Mouse (Mus musculus) ES-CJ7 (cell line): ENCODE data around the gene Trappc10.
A peak's percentile ranks its signal among the peaks of the same experiment; 100 is the strongest.

Experiments
- DNase-seq: peaks from one replicate; pipeline ENCODE4 v3.0.0; 2011; ENCODE audit warnings: low read depth, low spot score

Gene Trappc10

GRCm38 (mm10) chr10:78244438-78245224 lies at the start of gene Trappc10:
Gene Trappc10 (minus strand): TSS chr10:78244641.
- peak; percentile 73 for DNase-seq

- no peak for DNase-seq
Observed at GRCm38 (mm10) chr10:78293576-78293975, 49.1 kb upstream of the Trappc10 start.

DNA sequence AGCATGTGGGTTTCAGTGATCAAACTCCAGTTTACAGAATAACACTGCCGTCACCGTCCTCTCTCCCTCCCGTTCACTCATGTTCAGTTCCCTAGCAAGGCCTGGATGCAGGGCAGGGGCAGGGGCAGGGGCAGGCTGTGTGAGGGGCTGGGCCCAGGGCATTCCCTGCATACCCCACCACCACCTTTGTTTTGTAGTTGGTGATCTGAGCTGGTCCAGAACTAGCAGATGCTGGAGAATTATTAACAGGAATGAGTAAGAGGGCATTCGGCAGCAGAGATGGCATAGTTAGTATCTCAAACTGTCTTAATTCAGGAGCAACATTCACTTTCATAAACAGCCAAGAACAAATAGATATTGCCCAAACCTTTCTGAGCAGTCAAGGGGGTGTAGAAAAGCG lies 47.9 kb upstream of the Trappc10 start:
- DNase-seq: no peak

DNA sequence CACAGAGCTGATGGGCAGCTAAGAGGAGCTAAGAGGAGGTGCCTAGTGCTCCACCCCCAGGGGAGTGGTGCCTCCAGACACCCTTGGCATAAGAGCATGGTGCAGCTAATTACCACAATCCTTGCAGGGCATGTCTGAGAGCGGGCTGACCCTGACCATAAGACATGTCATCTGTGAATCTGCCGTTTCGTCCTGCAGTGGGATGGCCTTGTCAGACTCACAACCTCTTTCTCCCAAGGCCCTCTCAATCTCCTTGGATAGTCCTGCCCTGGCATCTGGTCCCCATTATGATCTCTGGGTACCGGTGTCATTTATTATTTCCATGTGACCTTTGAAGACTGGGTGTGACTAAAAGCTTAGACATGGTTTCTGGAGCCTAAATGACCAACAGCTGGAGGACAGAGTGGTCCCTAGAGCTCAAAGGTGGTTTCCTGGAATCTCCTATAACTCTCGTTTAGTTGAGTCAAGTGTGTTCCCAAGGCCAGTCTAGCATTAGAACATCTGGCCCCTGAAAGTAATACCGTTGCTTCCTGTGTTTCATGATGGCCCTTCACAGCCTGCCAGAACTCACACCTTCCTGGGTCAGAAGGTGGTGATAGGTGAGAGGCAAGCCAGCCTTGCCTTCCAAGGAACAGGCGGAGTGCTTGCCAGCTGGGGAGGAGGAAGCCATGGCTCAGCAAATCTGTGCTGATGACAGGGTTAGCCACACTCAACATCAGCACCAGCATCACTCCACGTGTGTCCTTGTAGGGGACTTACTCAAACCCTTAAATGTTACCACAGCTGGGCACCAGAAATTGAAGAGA lies 46.5 kb upstream of the Trappc10 start:
- DNase-seq: no peak

DNA sequence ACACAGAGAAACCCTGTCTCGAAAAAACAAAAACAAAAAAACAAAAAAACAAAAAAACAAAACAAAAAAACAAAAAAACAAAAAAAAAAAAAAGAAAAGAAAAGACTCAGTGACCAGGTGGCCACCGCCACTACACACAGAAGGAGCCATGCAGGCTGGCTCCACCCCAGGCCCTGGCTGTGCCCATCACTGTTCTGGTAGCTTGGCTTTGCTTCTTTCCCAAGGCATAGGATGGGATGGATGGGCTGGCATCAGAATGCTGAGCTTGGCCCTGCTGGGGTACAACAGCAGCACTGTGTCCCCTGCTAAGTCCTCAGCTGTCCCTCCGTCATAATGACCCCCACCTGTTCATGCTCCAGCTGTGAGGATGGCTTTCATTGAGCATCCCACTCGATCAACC lies 44.5 kb upstream of the Trappc10 start:
- no peak for DNase-seq

DNA sequence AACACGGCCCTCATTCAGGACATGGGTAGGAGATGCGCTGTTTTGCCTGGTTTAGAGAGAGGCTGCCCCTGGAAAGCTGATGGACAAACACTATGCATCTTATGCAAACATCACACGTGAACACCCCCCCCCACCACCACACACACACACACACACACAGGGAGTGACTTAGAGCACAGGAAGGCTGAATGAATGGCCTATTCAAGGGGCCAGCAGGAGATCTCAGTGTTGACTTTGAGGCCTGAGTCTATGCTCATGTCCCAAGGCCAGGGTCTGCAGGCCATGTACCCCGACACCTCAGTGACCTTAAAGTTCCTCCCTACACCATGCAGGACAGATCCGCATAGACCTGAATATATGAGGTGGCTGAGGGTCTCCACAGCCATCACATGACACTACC lies 43.7 kb upstream of the Trappc10 start:
- no peak for DNase-seq

- DNase-seq: no peak
Observed at GRCm38 (mm10) chr10:78287465-78288132, 43.2 kb upstream of the Trappc10 start.

DNA sequence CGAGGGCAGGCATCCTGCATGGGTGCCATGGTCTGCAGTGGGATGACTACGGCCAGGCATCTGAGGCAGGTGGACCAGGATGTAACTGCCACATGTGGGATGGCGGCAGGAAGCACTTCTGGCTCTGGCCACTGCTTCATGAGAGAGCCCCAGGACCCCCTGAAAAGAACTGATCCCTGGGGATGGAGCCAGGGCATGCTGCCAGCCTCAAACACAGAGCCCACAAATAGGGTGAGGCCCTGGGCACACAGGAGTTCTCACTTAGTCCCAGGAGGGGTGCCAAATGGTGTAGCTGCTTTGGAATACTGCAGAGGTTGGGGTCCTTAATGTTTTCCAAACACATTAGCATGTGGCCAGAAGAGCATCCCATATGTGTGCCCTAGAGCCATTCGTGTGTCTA lies 41.5 kb upstream of the Trappc10 start:
- no peak for DNase-seq

- DNase-seq: no peak
Observed at GRCm38 (mm10) chr10:78285409-78285808, 41.0 kb upstream of the Trappc10 start.

DNA sequence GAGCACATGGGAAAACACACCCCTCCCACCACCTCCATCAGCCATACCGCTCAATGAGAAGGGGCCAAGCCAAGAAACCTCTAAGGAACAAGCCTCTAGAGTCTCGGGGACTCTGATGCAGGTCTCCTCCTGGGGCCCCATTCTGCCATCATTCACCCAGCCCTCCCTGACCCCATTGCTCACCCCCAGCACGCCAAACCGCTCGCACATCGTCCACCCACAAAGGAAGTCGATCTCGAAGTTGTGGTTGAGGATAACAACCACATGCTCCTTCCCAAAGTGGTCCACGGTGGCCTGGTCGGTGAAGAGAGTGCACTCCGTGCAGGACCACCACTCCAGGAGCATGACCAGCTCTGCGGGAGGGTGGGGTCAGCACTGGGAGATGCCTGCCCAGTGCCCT lies 40.4 kb upstream of the Trappc10 start:
- no peak for DNase-seq

GRCm38 (mm10) chr10:78282411-78282810 lies 38.0 kb upstream of the Trappc10 start:
- DNase-seq: no peak

GRCm38 (mm10) chr10:78280486-78280885 lies 36.0 kb upstream of the Trappc10 start:
- DNase-seq: no peak

DNA sequence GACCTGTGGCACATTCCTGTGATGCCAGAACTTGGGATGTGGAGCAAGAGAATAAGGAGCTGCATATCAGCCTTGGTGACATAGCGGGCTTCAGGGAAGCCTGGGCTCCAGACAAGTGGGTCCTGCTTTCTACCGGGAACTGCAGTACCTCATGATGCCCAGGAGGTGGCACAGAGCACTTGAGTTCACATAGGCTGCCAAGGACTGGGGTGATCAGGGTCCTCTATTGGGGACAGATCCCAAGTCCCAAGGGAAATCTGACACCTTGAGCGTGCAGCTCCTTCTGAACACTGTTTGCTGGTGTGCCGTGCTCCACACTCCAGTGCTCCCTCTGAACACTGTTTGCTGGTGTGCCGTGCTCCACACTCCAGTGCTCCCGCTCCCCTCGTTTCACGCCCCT lies 34.8 kb upstream of the Trappc10 start:
- DNase-seq: peak; percentile 74

- DNase-seq: no peak
Observed at GRCm38 (mm10) chr10:78277835-78278234, 33.4 kb upstream of the Trappc10 start.

DNA sequence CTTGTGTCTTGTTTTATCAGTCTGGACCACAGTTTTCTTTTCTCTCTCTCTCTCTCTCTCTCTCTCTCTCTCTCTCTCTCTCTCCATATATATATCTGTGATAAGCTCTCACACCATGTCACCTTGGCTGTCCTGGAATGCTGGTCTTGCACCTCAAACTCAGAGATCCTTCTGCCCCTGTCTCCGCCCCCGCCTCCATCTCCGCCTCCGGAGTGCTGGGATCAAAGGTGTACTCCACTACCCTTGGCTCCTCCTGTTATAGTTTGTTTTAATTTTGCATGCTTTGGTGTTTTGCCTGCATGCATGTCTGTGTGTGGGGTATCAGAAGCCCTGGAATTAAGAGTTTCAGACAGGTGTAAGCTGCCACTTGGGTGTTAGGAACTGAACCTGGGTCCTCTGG lies 31.8 kb upstream of the Trappc10 start:
- no peak for DNase-seq

- DNase-seq: peak; percentile 65
Observed at GRCm38 (mm10) chr10:78272932-78273331, 28.5 kb upstream of the Trappc10 start.

GRCm38 (mm10) chr10:78265881-78266280 lies 21.4 kb upstream of the Trappc10 start:
- no peak for DNase-seq

DNA sequence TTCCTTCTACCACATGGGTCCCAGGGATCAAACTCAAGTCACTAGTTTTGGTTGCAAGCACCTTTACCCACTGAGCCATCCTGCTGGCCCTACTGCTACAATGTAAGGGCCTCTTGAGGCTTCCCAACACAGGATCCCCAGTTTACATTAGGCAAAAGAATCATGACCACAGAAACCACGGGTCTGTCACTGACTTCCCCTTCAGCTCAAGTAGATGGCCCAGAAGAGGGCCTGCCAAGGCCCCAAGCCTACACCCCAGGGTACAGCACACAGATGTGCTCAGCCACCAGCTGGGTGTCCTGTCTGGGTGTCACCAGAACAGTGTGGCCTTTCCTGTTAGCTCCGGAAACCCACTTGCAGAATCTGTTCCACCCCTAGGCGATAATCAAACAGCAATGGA lies 20.3 kb upstream of the Trappc10 start:
- DNase-seq: no peak

- DNase-seq: peak; percentile 69
Observed at GRCm38 (mm10) chr10:78260916-78261650, 16.6 kb upstream of the Trappc10 start.

DNA sequence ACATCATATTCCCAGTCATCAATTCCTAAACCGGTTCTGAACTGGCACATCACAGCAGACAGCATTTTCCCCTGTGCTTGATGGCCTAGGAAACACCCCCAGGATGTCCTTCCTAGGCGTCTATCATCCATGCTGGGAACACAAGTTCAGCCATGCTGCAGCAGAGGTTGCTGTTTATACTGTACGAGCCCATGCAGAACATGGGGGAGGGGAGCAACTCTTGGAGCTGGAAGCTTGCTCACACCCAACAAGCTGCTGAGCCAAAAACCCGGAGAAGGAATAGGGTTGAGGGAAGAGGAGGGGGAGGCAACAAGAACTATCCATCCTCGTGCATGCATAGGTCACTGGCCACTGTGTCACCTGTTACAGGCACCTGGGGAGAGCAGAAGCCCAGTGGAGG lies 15.9 kb upstream of the Trappc10 start:
- peak; percentile 88 for DNase-seq

- peak; percentile 91 for DNase-seq
Observed at GRCm38 (mm10) chr10:78259702-78260101, 15.3 kb upstream of the Trappc10 start.

DNA sequence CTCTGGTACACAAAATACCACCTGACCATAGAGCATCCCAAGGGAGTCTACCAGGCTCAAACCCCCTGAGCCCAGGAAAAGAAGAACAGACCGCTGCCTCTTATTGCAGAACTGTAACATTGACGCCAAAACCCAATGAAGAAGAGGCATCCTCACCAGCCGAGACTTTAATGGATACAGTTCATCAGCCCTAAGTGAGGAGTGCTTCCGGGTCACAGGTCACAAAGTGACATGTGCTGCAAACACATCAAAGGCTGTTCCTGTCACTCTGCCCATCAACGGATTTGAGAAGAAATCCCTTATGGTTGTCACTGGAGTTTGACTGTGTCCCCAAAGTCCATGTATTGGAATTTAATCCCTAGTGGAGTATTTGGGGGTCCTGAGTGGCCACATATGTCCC lies 14.8 kb upstream of the Trappc10 start:
- DNase-seq: peak; percentile 68
